In the genomic region with DNA sequence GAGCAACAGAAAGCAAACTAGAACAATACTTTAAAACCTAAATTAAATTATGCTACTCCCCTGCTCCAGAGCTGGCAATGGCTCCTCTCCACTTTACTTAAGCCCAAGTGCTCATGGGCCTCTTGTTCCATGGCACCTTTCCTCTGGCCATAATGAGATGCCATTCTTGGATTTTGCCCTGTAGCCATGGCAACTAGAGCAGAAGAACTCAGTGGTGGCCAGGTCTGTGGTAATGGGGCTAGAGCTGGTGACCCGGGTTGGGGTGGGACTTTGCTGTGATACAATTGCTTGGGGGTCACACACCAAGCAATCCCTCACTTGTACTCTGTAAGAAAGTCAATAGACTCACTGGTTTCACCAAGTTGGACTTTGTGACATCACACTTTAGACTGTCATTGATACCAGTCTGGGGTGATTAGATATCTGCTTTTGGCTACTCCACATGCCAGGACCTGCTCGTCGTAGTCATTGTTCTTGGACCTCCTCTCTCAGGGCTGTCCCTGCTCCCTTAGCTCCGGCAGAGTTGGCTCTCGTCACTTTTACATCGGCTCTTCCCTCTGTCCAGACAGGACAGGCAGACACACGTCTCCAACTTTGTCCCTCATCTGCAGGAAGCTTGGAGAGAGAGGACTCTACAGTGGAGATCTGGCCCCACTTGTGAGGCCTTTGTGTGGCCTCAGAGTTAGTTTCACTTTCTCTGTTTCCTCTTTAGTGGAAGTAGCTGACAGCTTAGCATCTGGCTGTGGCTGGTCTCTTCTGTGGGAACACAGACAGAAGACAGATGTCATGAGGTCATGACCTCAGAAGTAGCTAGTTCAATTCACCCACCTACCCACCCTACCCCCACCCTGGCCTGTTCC, we compare ENCODE assay signal across 8 mouse cellular contexts. TPM values are rescaled to one million over a fixed set of nuclear protein-coding genes. Genes with fewer than 3 reads are reported as not detected.
DNase-seq lines count a peak whose midpoint lies in the region; TF ChIP-seq lines count a peak whose summit lies in the region.

No protein-coding gene starts in this region.

- H3K27ac ChIP-seq in gastrocnemius, adult 2 months: peak overlapping the region; percentile 70
- H3K27ac ChIP-seq in limb, embryonic 10.5 days: peak overlapping the region; percentile 61
- peak overlapping the region; percentile 92 for H3K27ac ChIP-seq in small intestine, adult 2 months (ENCODE audit: insufficient read depth, low read depth, low read length)

- WGBS in limb, embryonic 10.5 days: 45% methylated on average over 7 of the region's 7 CpGs
- WGBS in small intestine, adult 2 months: 17% methylated on average over 7 of the region's 7 CpGs

- intact Hi-C loops in gastrocnemius, adult 2 months (cut with DNase I): no loop called here

- H3K9me3 ChIP-seq in limb, embryonic 10.5 days (replicated peaks): no peaks in the 10 kb centered on the region

- peaks cover 19% of the 10 kb centered on the region for H3K4me1 ChIP-seq in limb, embryonic 10.5 days
- peaks cover 33% of the 10 kb centered on the region; the same call in 1 of the 2 replicates for H3K4me1 ChIP-seq in small intestine, adult 2 months (ENCODE audit: control insufficient read depth, insufficient read depth, insufficient read length, low read length)

- peak overlapping the region; percentile 56 for H3K4me3 ChIP-seq in gastrocnemius, adult 2 months
- no peak overlapping the region for H3K4me3 ChIP-seq in limb, embryonic 10.5 days
- H3K4me3 ChIP-seq in small intestine, adult 2 months (ENCODE audit: low read depth, low read length): peak overlapping the region; percentile 36

- H3K36me3 ChIP-seq in limb, embryonic 10.5 days: no peaks in the 10 kb centered on the region
- no peaks in the 10 kb centered on the region for H3K36me3 ChIP-seq in small intestine, adult 2 months (ENCODE audit: control insufficient read depth, insufficient read depth, low read length)

- 0 out of 2 replicates have a peak, but pooled peaks cover 2% of the 10 kb centered on the region for H3K27me3 ChIP-seq in limb, embryonic 10.5 days (ENCODE audit: low read depth, poor library complexity, severe bottlenecking)
- H3K27me3 ChIP-seq in small intestine, adult 2 months (ENCODE audit: control insufficient read depth, insufficient read depth, low read length): no peaks in the 10 kb centered on the region

- peak; percentile 24 for DNase-seq in gastrocnemius, adult 2 months
- no peak for DNase-seq in gastrocnemius, adult 18-20 months (ENCODE audit: low spot score)
- peak; percentile 58 to 78 for DNase-seq in heart, adult 18-20 months
- DNase-seq in limb, embryonic 10.5 days (ENCODE audit: low spot score): no peak
- no peak for DNase-seq in gastrocnemius, postnatal 10 days
- DNase-seq in testis, postnatal 10 days (ENCODE audit: low spot score): no peak
- DNase-seq in left cerebral cortex, adult 18-20 months (ENCODE audit: low spot score in 2 of 2): no peak

- no peak for TF ChIP-seq POLR2A in small intestine, adult 2 months (IDR thresholded peaks at IDR 0.05; ENCODE audit: low read depth, low read length)

- TF ChIP-seq CTCF in gastrocnemius, adult 2 months (IDR thresholded peaks at IDR 0.05): no peak
- TF ChIP-seq CTCF in small intestine, adult 2 months (IDR thresholded peaks at IDR 0.05; ENCODE audit: extremely low read depth, insufficient read length, insufficient replicate concordance, low read depth, low read length): no peak

RNA-seq across cellular contexts. Expression of a gene that starts 13.4 kb away (rescaled TPM):
- 10 to 100 TPM; 44.2 to 55.4 TPM for total RNA-seq in gastrocnemius, adult 2 months (2021)
- 10 to 100 TPM; 40.7 to 47.3 TPM for total RNA-seq in gastrocnemius, adult 18-20 months (2021)
- 100 to 1,000 TPM; 247 to 266 TPM for total RNA-seq in heart, adult 18-20 months (2021)
- polyA plus RNA-seq in limb, embryonic 10.5 days (2016; fragmentation: Nextera tagmentation; extraction: Ambion mirVana): 3.7 and 5.5 TPM in 2 replicates
- polyA plus RNA-seq in small intestine, adult 2 months (2012; rRNA removed): 89.6 and 93.0 TPM in 2 replicates
- total RNA-seq in gastrocnemius, postnatal 10 days (2021): 10 to 100 TPM; 55.0 to 69.1 TPM
- 10 to 100 TPM; 10.7 to 10.8 TPM for total RNA-seq in left cerebral cortex, adult 18-20 months (2021)

Comparison
In these comparisons a context has a peak if more than half of its experiments do, and no peak if none do; other contexts are left out.
1. DNase-seq: peak in gastrocnemius, adult 2 months (single experiment) and heart, adult 18-20 months (2 of 2); none in gastrocnemius, adult 18-20 months (single experiment), limb, embryonic 10.5 days (single experiment), gastrocnemius, postnatal 10 days (single experiment), testis, postnatal 10 days (single experiment) and left cerebral cortex, adult 18-20 months (0 of 2).
2. Peak in every context shown above with its lines, with median percentiles within 50 percentile points of each other: H3K27ac ChIP-seq.